Mouse (Mus musculus) forebrain, embryonic 15.5 days (tissue): Measurements from ENCODE around the gene Ccdc146. TPM values are rescaled to one million over a fixed set of nuclear protein-coding genes. Genes with fewer than 3 reads are reported as not detected.

ENCODE experiments used
- ATAC-seq: fragments of 200-750 bp; cut with Nextera tagmentation; replicated peaks from 2 replicates; pipeline ENCODE4 v1.8.0; 2017; ENCODE audit warnings: mild to moderate bottlenecking, moderate TSS enrichment, moderate library complexity
- H3K27ac ChIP-seq: fragments of 300-500 bp; sonication (generic); replicated peaks from 2 replicates; pipeline ENCODE4 v1.5.1; 2015; ENCODE audit warnings: mild to moderate bottlenecking, inconsistent platforms
- H3K27me3 ChIP-seq: fragments of 300-500 bp; sonication (generic); 2 replicates; pipeline ENCODE4 v1.6.1; 2015; ENCODE audit warnings: inconsistent platforms
- H3K36me3 ChIP-seq: fragments of 300-500 bp; sonication (generic); 2 replicates; pipeline ENCODE4 v1.6.1; 2015; ENCODE audit warnings: mild to moderate bottlenecking, inconsistent platforms
- H3K4me1 ChIP-seq: fragments of 300-500 bp; sonication (generic); 2 replicates; pipeline ENCODE4 v1.6.1; 2015; ENCODE audit warnings: inconsistent platforms
- H3K4me2 ChIP-seq: fragments of 300-500 bp; sonication (generic); replicated peaks from 2 replicates; pipeline ENCODE4 v1.6.1; 2015; ENCODE audit warnings: mild to moderate bottlenecking, inconsistent platforms
- H3K4me3 ChIP-seq: fragments of 300-500 bp; sonication (generic); 2 replicates; pipeline ENCODE4 v1.5.1; 2015; ENCODE audit warnings: mild to moderate bottlenecking, inconsistent platforms
- H3K9ac ChIP-seq: fragments of 300-500 bp; sonication (generic); replicated peaks from 2 replicates; pipeline ENCODE4 v1.6.1; 2015; ENCODE audit warnings: mild to moderate bottlenecking, inconsistent platforms
- H3K9me3 ChIP-seq: fragments of 300-500 bp; sonication (generic); 2 replicates; pipeline ENCODE4 v1.6.1; 2016; ENCODE audit warnings: inconsistent platforms
- WGBS: fragments of 180-500 bp; shearing (Covaris S2); methylation state at CpG from one replicate; pipeline ENCODE4 v1.1.7; 2015; ENCODE audit warnings: mixed read lengths; 5-methylcytosine and 5-hydroxymethylcytosine counted together
- polyA plus RNA-seq: library from polyadenylated mRNA; unstranded; fragments of >200 nt; fragmentation: Nextera tagmentation; extraction: Ambion mirVana; gene quantifications from 2 replicates; pipeline ENCODE4 v1.2.1, GENCODE M21; 2015

Ccdc146 gene
- polyA plus RNA-seq, 1 experiment from 2014 or later: 1.4 TPM

GRCm38 (mm10) chr5:21248834-21249233 lies 175.6 kb downstream of the Ccdc146 start:
- Histone ChIP-seq H3K4me1 (no peaks in the 10 kb centered on the region), H3K4me3 (no peak overlapping the region), H3K9ac (no peak overlapping the region), H3K9me3 (no peaks in the 10 kb centered on the region), H3K27ac (no peak overlapping the region), H3K27me3 (no peaks in the 10 kb centered on the region), H3K4me2 (no peak overlapping the region), H3K36me3 (no peaks in the 10 kb centered on the region)
- ATAC-seq: no peak
- WGBS: 77% methylated on average over 5 of the region's 5 CpGs

DNA sequence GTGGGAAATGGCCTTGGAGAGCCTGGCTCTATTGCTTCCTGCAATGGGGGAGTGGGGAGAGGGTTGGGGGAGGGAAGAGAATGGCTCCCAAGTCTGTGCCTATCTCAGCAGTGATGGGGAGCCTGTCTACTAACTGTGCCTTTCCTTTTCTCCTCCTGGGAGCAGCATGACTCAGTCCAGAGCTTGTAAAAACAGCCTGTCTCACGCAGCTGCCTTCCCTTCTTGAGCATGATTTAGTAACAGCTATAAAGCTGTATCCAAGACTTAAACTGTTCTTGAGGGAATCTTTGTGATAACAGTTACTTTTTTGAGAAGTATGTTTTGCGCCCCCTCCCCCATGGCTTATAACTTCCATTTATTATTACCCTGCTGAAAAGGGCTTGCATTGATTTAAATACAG lies 176.6 kb downstream of the Ccdc146 start:
- Histone ChIP-seq H3K36me3 (no peaks in the 10 kb centered on the region), H3K27me3 (no peaks in the 10 kb centered on the region), H3K9ac (no peak overlapping the region), H3K4me3 (no peak overlapping the region), H3K4me2 (no peak overlapping the region), H3K9me3 (no peaks in the 10 kb centered on the region), H3K27ac (no peak overlapping the region), H3K4me1 (no peaks in the 10 kb centered on the region)
- no peak for ATAC-seq
- WGBS: 80% methylated on average over 2 of the region's 2 CpGs

DNA sequence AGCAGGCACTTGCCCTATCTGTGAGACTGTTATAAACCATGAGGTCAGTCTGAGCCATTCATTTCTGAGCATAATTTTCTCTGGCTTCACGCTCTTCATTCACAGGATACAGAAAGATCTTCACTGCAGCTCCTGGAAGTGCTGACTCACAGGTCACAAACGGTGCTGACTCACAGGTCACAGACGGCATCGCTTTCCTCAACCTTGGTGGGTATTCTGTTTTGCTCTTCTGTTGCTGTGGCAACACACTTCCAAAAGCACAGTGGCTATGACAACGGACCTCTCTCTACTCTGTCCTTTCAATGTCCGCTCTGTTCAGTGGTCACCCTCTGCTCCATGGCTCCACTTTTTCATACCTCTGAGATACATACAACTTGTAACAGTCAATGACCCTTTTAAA lies 177.7 kb downstream of the Ccdc146 start:
- H3K4me1 ChIP-seq: no peaks in the 10 kb centered on the region
- no peak overlapping the region for H3K9ac ChIP-seq
- H3K4me2 ChIP-seq: no peak overlapping the region
- ATAC-seq: no peak
- no peaks in the 10 kb centered on the region for H3K9me3 ChIP-seq
- WGBS: 78% methylated on average over 6 of the region's 6 CpGs
- H3K27ac ChIP-seq: no peak overlapping the region
- no peak overlapping the region for H3K4me3 ChIP-seq
- H3K27me3 ChIP-seq: no peaks in the 10 kb centered on the region
- no peaks in the 10 kb centered on the region for H3K36me3 ChIP-seq

DNA sequence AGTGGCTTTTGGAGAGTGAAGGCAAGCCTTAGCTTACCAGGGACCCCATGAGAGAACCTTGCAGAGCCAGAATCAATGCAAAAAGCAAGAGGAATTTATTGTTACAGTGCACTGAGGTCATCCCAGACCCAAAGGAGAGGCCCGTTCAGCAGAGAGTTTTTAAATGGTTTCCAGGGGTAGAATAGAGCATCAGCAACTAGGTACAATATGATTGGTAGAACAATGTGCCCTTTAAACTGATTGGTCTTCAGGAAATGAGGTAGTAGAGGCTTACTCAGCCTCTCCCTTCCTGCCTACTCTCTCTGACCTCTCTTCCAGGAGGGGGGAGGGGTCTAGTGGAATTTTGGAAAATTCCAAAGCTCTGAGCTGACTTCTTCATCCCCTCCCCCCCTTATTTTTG lies 179.2 kb downstream of the Ccdc146 start:
- no peak for ATAC-seq
- WGBS: 89% methylated on average over 1 of the region's 1 CpGs
- H3K9ac ChIP-seq: no peak overlapping the region
- no peak overlapping the region for H3K27ac ChIP-seq
- H3K4me2 ChIP-seq: no peak overlapping the region
- H3K4me1 ChIP-seq: no peaks in the 10 kb centered on the region
- no peaks in the 10 kb centered on the region for H3K36me3 ChIP-seq
- no peaks in the 10 kb centered on the region for H3K27me3 ChIP-seq
- no peaks in the 10 kb centered on the region for H3K9me3 ChIP-seq
- H3K4me3 ChIP-seq: no peak overlapping the region

DNA sequence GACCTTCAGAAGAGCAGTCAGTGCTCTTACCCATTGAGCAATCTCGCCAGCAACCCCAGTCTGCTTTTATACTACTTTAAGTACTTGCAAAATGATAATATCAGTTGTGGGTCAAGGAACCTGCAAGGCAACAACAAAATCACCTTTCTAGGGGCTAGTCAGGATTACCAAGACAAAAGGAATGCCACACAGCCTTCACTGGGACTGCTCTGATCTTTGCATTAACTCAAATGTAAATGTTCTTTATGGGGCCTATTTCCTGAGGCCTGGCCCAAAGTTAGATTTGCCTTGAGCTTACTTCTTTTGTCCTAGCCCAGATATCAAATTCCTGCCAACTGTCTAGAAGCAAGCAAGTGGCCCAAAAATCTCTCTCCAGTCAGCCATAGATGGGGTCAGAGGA lies 179.9 kb downstream of the Ccdc146 start:
- WGBS: 76% methylated on average over 1 of the region's 1 CpGs
- Histone ChIP-seq H3K9ac (no peak overlapping the region), H3K36me3 (no peaks in the 10 kb centered on the region), H3K4me1 (no peaks in the 10 kb centered on the region), H3K27ac (no peak overlapping the region), H3K9me3 (no peaks in the 10 kb centered on the region), H3K27me3 (no peaks in the 10 kb centered on the region), H3K4me2 (no peak overlapping the region), H3K4me3 (no peak overlapping the region)
- ATAC-seq: no peak

Other genes with a start within 250 kb of the Ccdc146 start
- 11.8 TPM in 2 replicates for gene Gsap, start 238.4 kb downstream of the Ccdc146 start, polyA plus RNA-seq
- 1.2 and 1.5 TPM in 2 replicates for gene Fgl2, start 52.0 kb downstream of the Ccdc146 start, polyA plus RNA-seq
- 7.2 and 8.3 TPM in 2 replicates for gene Fam185a, start 281 bp upstream of the Ccdc146 start, polyA plus RNA-seq
- 2.6 and 2.7 TPM in 2 replicates for gene Lrrc17, start 118.9 kb upstream of the Ccdc146 start, polyA plus RNA-seq
- gene Fbxl13, start 221.0 kb upstream of the Ccdc146 start, polyA plus RNA-seq: 0.33 and 0.34 TPM in 2 replicates
- gene Armc10, start 221.1 kb upstream of the Ccdc146 start, polyA plus RNA-seq: 88.5 and 90.3 TPM in 2 replicates